Mouse (Mus musculus) liver, adult 2 months (tissue): ENCODE data around the gene Casc3.

Experiments
- CTCF ChIP-seq: fragments of 200-500 bp; IDR thresholded peaks from 2 replicates; pipeline ENCODE4 v1.5.1; 2011; ENCODE audit warnings: low read depth, low read length, control low read depth
- POLR2A ChIP-seq: fragments of 200-500 bp; IDR thresholded peaks from 2 replicates; pipeline ENCODE4 v1.6.1; 2011; ENCODE audit warnings: low read length, control low read depth; ENCODE audit not compliant: insufficient read depth; ENCODE audit errors: extremely low read depth

DNA sequence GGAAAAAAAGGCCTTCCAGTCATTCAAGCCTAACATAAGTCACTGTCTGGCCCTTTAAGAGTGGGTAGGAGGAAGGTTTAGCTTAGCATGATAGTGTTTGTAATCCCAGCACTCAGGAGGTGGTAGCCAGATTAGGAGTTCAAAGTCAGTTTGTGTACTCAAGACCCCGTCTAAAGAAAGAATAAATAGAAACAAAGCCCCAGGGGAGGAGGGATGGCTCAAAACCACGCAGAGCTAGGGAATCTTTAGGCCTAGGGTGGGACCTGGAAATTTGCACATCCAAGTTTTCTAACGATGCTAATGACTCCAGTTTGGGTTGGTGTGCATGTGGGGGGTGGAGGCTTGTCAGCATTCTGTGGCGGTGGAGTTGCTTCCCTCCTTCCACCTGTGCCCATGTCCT is 12.6 kb upstream of the Casc3 start:
- TF ChIP-seq CTCF (no peak), POLR2A (no peak)
